Mouse (Mus musculus): ENCODE measurements around the gene Irs1.

The Irs1 gene

GRCm38 (mm10) chr1:82288421-82288990 lies 2.7 kb downstream of the Irs1 start:
- DNase-seq (ENCODE audit: low read depth, low spot score): no peak

DNA sequence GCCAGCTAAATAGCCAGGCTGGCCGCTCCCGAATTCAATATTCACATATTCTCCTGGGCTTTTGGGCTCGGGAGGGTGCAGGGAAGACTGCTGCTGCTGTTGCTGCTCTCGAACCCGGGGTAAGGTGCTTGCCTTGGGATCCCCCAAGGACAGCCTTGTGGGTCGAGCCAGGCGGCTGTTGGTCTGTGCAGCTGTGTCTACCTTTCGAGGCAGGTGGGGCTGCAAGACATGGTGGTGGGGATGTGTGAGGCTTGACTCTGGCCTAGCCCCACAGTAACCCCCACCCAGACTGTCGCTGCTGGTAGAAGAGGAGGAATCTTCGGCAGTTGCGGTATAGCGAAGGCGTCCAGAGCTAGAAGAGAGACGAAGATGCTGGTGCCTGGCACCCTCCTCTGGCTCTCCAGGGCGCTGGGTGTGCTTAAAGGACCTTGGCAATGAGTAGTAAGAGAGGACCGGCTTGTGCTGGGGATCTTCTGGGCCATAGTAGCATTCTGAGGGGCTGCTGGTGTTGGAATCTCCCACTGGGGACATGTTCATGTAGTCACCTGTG lies 3.4 kb downstream of the Irs1 start:
- DNase-seq (ENCODE audit: low read depth, low spot score): no peak

GRCm38 (mm10) chr1:82287052-82287775 lies 4.0 kb downstream of the Irs1 start:
- peak; percentile 39 for DNase-seq (ENCODE audit: low read depth, low spot score)

- DNase-seq (ENCODE audit: low read depth, low spot score): peak; percentile 53
Observed at GRCm38 (mm10) chr1:82286190-82287051, 4.8 kb downstream of the Irs1 start.

DNA sequence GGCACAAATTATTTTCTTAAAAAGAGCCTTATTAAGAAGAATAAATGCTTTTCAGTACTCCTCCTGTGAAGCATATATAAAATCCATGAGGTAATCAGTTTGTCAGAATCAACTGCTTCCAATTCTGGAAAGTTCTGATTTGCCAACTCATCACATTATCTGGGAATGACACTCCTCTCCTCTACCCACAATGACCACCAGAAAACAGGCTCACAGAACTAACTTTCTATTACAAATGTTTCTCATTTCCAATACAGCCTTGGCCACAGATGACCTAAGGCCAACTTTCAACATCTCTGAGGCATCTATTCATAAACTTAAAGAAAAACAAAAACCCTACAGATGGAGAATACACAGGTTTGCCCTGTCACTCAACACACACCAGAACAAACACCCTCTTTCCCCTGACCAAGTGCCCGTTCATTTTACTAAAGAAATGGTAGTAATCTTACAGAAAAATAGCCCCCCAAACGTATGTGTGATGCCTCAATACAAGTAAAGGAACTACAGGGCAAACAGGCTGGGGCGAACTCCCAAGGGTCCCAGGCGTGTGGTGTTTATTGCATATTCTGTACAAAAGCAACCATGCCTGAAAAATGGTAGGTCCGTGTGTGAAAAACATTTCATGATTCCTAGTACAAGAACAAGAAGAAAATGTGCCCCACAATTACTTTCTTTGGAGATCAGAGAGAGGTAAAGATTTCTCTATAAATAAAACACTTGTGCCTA lies 5.6 kb downstream of the Irs1 start:
- DNase-seq (ENCODE audit: low read depth, low spot score): peak; percentile 80

GRCm38 (mm10) chr1:82284403-82284802 lies 6.8 kb downstream of the Irs1 start:
- peak; percentile 41 for DNase-seq (ENCODE audit: low read depth, low spot score)

- peak; percentile 70 for DNase-seq (ENCODE audit: low read depth, low spot score)
Observed at GRCm38 (mm10) chr1:82283901-82284301, 7.3 kb downstream of the Irs1 start.

DNA sequence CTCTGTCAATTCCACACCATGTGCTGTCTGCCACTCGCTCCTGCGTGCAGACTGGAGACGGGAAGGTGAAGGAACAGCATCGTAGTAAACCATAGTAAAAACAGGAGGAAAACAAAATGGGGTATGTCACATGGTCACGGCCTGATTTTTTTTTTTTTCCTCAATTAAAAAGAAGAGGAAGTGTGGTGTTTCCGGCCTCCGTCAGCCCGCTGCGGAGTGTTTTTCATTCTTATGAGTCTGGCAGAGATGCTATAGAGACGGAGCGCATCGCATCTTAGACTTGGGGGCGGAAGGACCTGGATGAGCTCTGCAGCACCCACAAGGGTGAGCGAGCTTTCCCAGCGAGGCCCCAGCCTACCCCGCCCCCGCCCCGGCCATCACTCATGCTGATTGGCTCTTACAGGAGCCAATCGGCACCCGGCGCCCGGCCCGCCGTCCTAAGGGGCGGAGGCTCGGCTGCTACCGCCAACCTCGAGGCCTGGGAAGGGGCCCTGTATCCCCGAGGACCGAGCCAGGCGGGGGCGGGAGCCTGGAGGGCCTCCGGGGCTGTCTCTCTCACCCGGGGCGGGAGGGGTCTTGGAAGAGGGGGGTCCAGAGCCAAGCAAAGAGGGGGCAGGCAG lies 8.1 kb downstream of the Irs1 start:
- peak; percentile 93 for DNase-seq (ENCODE audit: low read depth, low spot score)

GRCm38 (mm10) chr1:82281823-82282222 lies 9.4 kb downstream of the Irs1 start:
- DNase-seq (ENCODE audit: low read depth, low spot score): no peak

DNA sequence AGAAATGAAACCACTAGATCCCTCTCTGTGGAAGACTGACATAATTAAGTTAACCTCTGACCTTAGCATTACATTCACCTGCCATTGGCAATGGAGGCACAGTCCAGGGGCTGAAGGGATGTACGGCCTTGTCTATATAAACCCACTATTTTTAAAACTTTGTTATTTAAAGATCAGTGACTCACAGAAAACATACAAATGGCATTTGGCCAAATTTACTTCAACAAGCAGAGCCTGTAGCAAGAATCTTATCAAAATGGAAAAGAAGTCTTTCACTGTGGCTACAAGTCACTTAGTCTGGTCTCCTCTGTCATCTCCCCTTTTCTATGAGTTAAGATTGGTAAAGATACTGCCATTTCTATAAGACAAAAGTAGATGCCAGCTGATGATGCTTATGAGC lies 11.4 kb downstream of the Irs1 start:
- no peak for DNase-seq (ENCODE audit: low read depth, low spot score)

DNA sequence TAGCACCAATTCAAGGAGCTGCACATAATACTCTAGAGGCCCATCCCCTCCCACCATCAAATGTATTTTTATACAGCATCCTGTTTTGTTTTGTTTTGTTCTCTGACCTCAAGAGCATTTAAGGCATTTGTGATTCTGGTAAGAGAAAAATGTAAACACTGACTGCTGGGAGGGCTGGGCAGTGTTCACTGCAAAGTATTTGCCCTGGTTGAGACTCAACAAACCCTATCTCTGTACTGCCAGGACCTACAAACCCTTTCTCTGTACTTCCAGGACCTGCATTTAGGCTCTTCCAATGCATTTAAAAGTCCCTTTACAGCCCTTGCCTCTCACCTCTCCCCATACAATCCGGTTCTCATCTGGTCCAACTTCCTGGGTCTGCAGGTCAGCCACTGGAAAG lies 16.9 kb downstream of the Irs1 start:
- DNase-seq (ENCODE audit: low read depth, low spot score): no peak

DNA sequence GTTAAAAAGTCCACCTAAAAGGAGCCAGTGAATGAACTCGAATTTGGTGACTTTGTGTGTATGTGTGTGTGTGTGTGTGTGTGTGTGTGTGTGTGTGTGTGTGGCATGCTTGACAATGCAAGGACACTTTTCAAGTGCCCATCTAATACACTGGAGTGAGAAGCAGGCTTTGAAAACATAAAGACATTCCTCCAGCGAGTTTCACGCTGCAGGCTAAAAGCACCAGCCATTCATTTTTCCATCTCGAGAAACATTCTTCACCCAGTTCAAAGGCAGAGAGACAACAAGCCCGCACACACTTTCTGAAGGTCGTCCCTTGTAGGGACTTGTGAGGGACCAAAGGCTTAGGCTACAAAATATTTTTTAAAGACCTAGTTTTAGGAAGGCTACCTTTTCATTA lies 17.7 kb downstream of the Irs1 start:
- DNase-seq (ENCODE audit: low read depth, low spot score): no peak

GRCm38 (mm10) chr1:82272231-82272630 lies 19.0 kb downstream of the Irs1 start:
- no peak for DNase-seq (ENCODE audit: low read depth, low spot score)

GRCm38 (mm10) chr1:82267547-82267946 lies 23.7 kb downstream of the Irs1 start:
- no peak for DNase-seq (ENCODE audit: low read depth, low spot score)

GRCm38 (mm10) chr1:82262331-82262730 lies 28.9 kb downstream of the Irs1 start:
- DNase-seq (ENCODE audit: low read depth, low spot score): no peak

GRCm38 (mm10) chr1:82261638-82262037 lies 29.6 kb downstream of the Irs1 start:
- DNase-seq (ENCODE audit: low read depth, low spot score): no peak

DNA sequence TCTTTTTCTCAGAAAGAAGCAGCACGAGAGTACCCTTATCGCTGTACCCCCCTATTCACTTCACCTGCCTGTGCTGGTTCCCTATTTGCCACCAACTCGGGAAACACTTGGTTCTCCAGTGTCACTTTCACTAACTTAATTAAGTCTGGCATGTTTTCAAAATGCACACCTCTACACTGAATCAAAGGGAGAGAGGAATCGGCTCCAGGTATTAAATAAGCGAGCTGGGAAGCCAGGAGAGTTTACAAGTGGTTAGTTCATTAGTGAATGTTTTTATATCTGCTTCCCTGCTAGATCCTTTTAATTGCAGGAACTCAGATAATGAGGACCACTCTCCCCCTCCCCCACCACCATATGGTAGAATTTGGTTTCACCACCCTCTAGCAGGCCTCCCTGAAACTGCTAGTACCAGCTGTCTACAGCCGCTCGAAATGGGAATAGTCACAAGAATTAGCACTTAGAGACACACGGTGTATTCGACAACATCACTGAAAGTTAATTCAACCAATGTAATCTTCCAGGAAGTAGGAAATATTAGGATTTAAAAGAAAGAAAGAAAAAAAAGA lies 30.1 kb downstream of the Irs1 start:
- DNase-seq (ENCODE audit: low read depth, low spot score): no peak

GRCm38 (mm10) chr1:82260055-82260454 lies 31.2 kb downstream of the Irs1 start:
- DNase-seq (ENCODE audit: low read depth, low spot score): no peak

DNA sequence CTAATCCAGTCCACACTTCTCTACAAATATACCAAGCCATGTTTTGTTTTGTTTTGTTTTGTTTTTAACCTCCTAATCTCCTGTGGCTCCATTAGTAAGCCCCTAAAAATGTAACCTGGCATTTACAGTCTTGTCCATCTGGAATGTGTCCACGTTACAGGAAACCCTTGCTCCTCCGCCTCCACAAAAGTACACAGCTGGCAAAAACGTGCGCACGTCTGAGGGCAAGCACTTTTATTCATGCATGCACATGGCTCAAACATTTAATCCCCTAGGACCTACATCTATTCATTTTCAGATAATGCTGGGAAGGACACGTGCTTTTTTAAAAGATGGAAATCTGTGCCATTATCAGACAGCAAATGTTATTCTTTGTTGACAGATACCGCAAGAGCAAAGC lies 32.9 kb downstream of the Irs1 start:
- peak; percentile 31 for DNase-seq (ENCODE audit: low read depth, low spot score)

- DNase-seq (ENCODE audit: low read depth, low spot score): no peak
Observed at GRCm38 (mm10) chr1:82257457-82257856, 33.8 kb downstream of the Irs1 start.

Data from 3T3-L1 (cell line).